Mouse (Mus musculus): Measurements from ENCODE around the gene Mapk11. TPM values are rescaled to one million over a fixed set of nuclear protein-coding genes. Genes with fewer than 3 reads are reported as not detected.

Mapk11 gene
- polyA plus RNA-seq, 1 experiment from 2014 or later: 3.6 TPM

DNA sequence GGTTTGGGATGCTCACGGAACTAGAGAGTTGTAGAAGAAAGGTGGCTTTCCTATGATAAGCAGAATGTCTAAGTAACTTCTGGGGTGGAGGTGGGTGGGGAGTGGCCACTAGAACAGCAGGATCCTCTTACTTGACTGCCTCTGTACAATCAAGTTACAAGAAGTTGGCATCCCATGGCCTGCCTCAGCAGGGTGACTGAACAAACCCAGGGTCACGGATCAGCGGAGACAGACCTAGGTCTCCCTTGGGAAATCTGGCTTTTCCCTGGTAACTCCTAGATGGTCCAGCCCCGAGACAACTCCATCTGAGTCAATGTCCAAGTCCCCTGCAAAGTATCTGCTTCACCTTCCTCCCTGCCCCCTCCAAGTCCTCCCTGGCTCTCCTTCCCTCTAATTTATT is 1.5 kb downstream of the Mapk11 start:
- Histone ChIP-seq H3K4me2 (ENCODE audit: low read depth, low read length) (no peak overlapping the region), H3K4me3 (ENCODE audit: low read length) (no peak overlapping the region), H3K9ac (ENCODE audit: low read length) (no peak overlapping the region), H3K4me1 (ENCODE audit: control insufficient read depth, insufficient read depth, low read length) (peaks cover 12% of the 10 kb centered on the region), H3K27ac (ENCODE audit: low read length) (no peak overlapping the region), H3K27me3 (ENCODE audit: control insufficient read depth, insufficient read depth, low read length) (peaks cover 50% of the 10 kb centered on the region), H3K36me3 (ENCODE audit: control insufficient read depth, insufficient read depth) (no peaks in the 10 kb centered on the region), H3K9me3 (replicated peaks; ENCODE audit: control insufficient read depth, low read length) (no peaks in the 10 kb centered on the region)
- no peak for ATAC-seq (replicated peaks; ENCODE audit: extremely low read depth, insufficient read depth, low FRiP score)
- 56% methylated on average over 4 of the region's 4 CpGs for WGBS

DNA sequence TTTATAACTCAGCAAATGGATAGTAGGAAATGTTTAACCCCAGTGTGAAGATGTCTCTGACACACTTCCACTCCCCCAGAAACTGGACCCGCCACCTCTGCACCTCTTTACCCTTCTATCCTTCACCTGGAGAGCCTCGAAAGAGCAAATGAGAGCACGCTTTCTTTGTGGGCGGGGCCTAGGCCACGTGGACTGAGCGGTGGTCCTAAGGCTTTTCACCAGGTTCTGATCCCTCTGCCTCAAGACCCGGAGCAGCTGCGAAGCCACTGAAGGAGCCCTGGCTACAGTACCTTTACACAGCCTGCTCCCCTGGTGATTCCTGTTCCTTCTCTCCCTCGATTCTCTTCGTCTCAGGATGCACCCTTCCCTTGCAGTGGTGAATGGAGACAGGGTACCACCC is 2.0 kb downstream of the Mapk11 start:
- Histone ChIP-seq H3K36me3 (ENCODE audit: control insufficient read depth, insufficient read depth) (no peaks in the 10 kb centered on the region), H3K4me3 (ENCODE audit: low read length) (no peak overlapping the region), H3K9me3 (replicated peaks; ENCODE audit: control insufficient read depth, low read length) (no peaks in the 10 kb centered on the region), H3K4me2 (ENCODE audit: low read depth, low read length) (no peak overlapping the region), H3K27me3 (ENCODE audit: control insufficient read depth, insufficient read depth, low read length) (peaks cover 54% of the 10 kb centered on the region), H3K27ac (ENCODE audit: low read length) (no peak overlapping the region), H3K4me1 (ENCODE audit: control insufficient read depth, insufficient read depth, low read length) (peaks cover 12% of the 10 kb centered on the region), H3K9ac (ENCODE audit: low read length) (no peak overlapping the region)
- no peak for ATAC-seq (replicated peaks; ENCODE audit: extremely low read depth, insufficient read depth, low FRiP score)
- 22% methylated on average over 10 of the region's 10 CpGs for WGBS

DNA sequence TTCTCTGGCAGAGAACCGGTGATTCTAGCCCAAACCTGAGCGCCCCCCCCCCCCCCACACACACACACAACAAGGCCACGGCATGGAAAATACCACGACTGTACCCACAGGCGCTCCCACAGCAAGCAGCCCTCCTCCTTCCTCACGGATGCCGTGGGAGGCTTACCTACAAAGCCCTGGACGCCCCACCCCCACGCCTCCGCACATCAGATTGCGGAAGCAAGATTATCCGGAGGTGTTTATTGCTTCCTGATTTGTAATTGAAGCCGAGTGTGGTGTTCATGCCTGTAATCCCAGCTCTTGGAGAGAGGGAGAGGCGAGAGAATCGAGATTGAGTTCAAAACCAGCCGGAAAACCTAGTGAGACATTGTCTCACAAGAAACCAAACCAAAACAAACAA is 2.4 kb downstream of the Mapk11 start:
- Histone ChIP-seq H3K27ac (ENCODE audit: low read length) (no peak overlapping the region), H3K4me3 (ENCODE audit: low read length) (peak overlapping the region; percentile 35), H3K9me3 (replicated peaks; ENCODE audit: control insufficient read depth, low read length) (no peaks in the 10 kb centered on the region), H3K9ac (ENCODE audit: low read length) (no peak overlapping the region), H3K36me3 (ENCODE audit: control insufficient read depth, insufficient read depth) (no peaks in the 10 kb centered on the region), H3K27me3 (ENCODE audit: control insufficient read depth, insufficient read depth, low read length) (peaks cover 57% of the 10 kb centered on the region), H3K4me1 (ENCODE audit: control insufficient read depth, insufficient read depth, low read length) (peaks cover 12% of the 10 kb centered on the region), H3K4me2 (ENCODE audit: low read depth, low read length) (peak overlapping the region; percentile 53)
- 11% methylated on average over 16 of the region's 16 CpGs for WGBS
- ATAC-seq (replicated peaks; ENCODE audit: extremely low read depth, insufficient read depth, low FRiP score): no peak

DNA sequence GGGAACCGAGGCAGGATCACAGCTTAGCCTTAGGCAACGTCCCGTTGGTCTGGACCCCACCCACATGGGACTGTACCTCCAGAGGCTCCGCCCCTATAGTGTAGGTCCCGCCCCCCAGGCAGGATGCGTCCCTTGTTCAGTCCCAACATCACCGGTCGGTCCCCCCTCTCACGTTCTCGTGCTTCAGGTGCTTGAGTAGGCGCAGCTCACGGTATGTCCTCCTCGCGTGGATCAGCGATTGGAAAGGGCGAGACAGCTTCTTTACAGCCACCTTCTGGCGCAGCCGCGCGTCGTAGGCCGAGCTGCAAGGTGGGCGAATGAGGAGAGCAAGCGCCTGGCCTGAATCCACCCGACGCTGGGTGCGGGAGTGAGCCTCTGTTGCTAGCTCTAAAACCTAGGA is 2.9 kb downstream of the Mapk11 start:
- Histone ChIP-seq H3K4me2 (ENCODE audit: low read depth, low read length) (peak overlapping the region; percentile 53), H3K27me3 (ENCODE audit: control insufficient read depth, insufficient read depth, low read length) (peaks cover 58% of the 10 kb centered on the region), H3K4me3 (ENCODE audit: low read length) (peak overlapping the region; percentile 35), H3K9ac (ENCODE audit: low read length) (no peak overlapping the region), H3K4me1 (ENCODE audit: control insufficient read depth, insufficient read depth, low read length) (peaks cover 12% of the 10 kb centered on the region), H3K36me3 (ENCODE audit: control insufficient read depth, insufficient read depth) (no peaks in the 10 kb centered on the region), H3K9me3 (replicated peaks; ENCODE audit: control insufficient read depth, low read length) (no peaks in the 10 kb centered on the region), H3K27ac (ENCODE audit: low read length) (no peak overlapping the region)
- WGBS: under 1% methylated on average over 27 of the region's 27 CpGs
- ATAC-seq (replicated peaks; ENCODE audit: extremely low read depth, insufficient read depth, low FRiP score): no peak

DNA sequence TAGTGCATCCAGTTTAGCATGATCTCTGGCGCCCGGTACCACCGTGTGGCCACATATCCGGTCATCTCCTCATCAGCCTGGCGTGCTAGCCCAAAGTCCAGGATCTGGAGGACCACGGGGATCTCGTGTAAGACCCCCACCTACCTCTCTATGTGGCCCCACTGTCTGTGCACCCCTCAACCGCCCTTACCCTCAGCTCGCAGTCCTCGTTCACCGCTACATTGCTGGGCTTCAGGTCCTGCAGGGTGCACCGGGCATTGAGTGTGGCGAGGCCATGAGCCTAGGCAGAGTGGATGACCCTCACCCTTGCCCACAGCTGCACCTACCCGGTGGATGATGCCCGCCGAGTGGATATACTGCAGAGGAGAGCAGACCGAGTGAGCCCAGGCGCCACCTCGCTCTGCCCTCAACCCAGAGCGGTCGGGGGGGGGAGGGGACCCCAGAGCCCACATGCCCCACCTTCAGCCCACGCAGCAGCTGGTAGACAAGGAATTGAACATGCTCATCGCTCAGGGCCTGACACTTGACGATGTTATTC is 3.5 kb downstream of the Mapk11 start:
- no peak for ATAC-seq (replicated peaks; ENCODE audit: extremely low read depth, insufficient read depth, low FRiP score)
- H3K4me1 ChIP-seq (ENCODE audit: control insufficient read depth, insufficient read depth, low read length): peaks cover 17% of the 10 kb centered on the region
- H3K36me3 ChIP-seq (ENCODE audit: control insufficient read depth, insufficient read depth): no peaks in the 10 kb centered on the region
- no peak overlapping the region for H3K4me3 ChIP-seq (ENCODE audit: low read length)
- no peak overlapping the region for H3K27ac ChIP-seq (ENCODE audit: low read length)
- no peaks in the 10 kb centered on the region for H3K9me3 ChIP-seq (replicated peaks; ENCODE audit: control insufficient read depth, low read length)
- no peak overlapping the region; the same call in 1 of the 2 replicates for H3K4me2 ChIP-seq (ENCODE audit: low read depth, low read length)
- peaks cover 64% of the 10 kb centered on the region for H3K27me3 ChIP-seq (ENCODE audit: control insufficient read depth, insufficient read depth, low read length)
- 69% methylated on average over 24 of the region's 24 CpGs for WGBS
- H3K9ac ChIP-seq (ENCODE audit: low read length): no peak overlapping the region

DNA sequence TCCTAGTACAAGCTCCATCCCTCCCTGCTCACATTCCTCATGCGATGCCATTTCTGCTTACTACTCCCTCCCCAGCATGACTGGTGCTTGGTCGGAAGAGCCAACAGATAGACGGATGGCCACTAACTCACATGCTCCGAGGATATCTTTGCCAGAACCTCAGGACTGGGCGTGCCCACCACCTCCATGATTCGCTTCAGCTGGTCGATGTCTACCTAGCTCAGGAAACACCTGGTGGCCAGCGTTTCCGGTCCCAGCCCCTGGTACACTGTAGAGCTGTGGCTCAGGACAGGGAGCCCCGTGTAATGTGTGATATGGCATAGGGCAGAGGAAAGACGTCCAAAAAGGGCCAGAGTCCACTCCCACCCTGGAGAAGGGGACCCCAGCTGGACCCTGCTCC is 4.5 kb downstream of the Mapk11 start:
- H3K36me3 ChIP-seq (ENCODE audit: control insufficient read depth, insufficient read depth): no peaks in the 10 kb centered on the region
- no peak overlapping the region for H3K27ac ChIP-seq (ENCODE audit: low read length)
- WGBS: 79% methylated on average over 11 of the region's 11 CpGs
- H3K4me1 ChIP-seq (ENCODE audit: control insufficient read depth, insufficient read depth, low read length): peaks cover 18% of the 10 kb centered on the region
- no peak overlapping the region for H3K9ac ChIP-seq (ENCODE audit: low read length)
- H3K4me3 ChIP-seq (ENCODE audit: low read length): no peak overlapping the region
- no peaks in the 10 kb centered on the region for H3K9me3 ChIP-seq (replicated peaks; ENCODE audit: control insufficient read depth, low read length)
- no peak overlapping the region for H3K4me2 ChIP-seq (ENCODE audit: low read depth, low read length)
- no peak for ATAC-seq (replicated peaks; ENCODE audit: extremely low read depth, insufficient read depth, low FRiP score)
- peaks cover 62% of the 10 kb centered on the region for H3K27me3 ChIP-seq (ENCODE audit: control insufficient read depth, insufficient read depth, low read length)

DNA sequence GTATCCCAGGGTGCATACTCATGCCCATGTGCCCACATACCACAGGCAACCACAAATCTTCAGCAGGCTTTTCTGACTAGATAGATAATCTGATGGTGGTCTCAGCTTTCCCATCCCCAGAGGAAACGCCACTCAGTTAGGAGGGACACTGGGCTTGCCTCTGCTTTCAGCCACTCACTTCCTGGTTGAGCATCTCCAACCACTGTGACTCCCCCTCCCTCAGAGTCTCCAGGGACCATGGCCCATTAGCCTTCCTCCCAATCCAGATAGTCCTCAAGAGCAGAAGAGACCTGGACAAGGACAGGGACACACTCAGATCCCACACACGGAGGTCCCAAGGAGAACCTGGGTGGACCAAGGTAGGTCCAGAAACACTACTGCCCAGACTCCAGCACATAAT is 6.3 kb downstream of the Mapk11 start:
- Histone ChIP-seq H3K27me3 (ENCODE audit: control insufficient read depth, insufficient read depth, low read length) (peaks cover 62% of the 10 kb centered on the region), H3K4me1 (ENCODE audit: control insufficient read depth, insufficient read depth, low read length) (peaks cover 17% of the 10 kb centered on the region)
- WGBS: 55% methylated on average over 2 of the region's 2 CpGs

DNA sequence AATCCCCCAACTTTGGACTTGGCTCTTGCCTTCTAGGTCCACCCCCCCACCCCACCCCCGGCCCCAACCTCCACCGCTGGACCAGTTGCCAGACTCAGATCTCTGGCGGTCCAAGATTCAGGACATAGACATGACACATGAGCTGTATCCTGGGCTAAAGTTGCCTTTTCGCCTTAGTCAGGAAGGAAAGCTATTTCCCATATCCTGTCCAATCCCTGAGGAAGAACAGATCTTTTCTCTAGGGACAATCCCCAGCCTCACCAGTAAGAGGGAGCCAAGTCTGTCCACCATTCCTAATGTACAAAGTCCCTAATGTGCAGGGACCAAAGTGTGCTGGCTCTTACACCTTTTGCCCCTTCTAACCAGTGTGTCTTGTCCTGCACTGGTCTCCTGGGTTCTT is 7.5 kb downstream of the Mapk11 start:
- Histone ChIP-seq H3K4me1 (ENCODE audit: control insufficient read depth, insufficient read depth, low read length) (peaks cover 25% of the 10 kb centered on the region), H3K9ac (ENCODE audit: low read length) (no peak overlapping the region), H3K27me3 (ENCODE audit: control insufficient read depth, insufficient read depth, low read length) (peaks cover 51% of the 10 kb centered on the region), H3K4me2 (ENCODE audit: low read depth, low read length) (no peak overlapping the region), H3K9me3 (replicated peaks; ENCODE audit: control insufficient read depth, low read length) (no peaks in the 10 kb centered on the region), H3K27ac (ENCODE audit: low read length) (no peak overlapping the region), H3K36me3 (ENCODE audit: control insufficient read depth, insufficient read depth) (no peaks in the 10 kb centered on the region), H3K4me3 (ENCODE audit: low read length) (no peak overlapping the region)
- 56% methylated on average over 4 of the region's 4 CpGs for WGBS
- ATAC-seq (replicated peaks; ENCODE audit: extremely low read depth, insufficient read depth, low FRiP score): no peak

More for the DNA sequence above, 6.3 kb downstream of the Mapk11 start:
- Histone ChIP-seq H3K36me3 (ENCODE audit: control insufficient read depth, insufficient read depth) (no peaks in the 10 kb centered on the region), H3K9ac (ENCODE audit: low read length) (no peak overlapping the region), H3K4me2 (ENCODE audit: low read depth, low read length) (no peak overlapping the region), H3K4me3 (ENCODE audit: low read length) (no peak overlapping the region), H3K27ac (ENCODE audit: low read length) (no peak overlapping the region), H3K9me3 (replicated peaks; ENCODE audit: control insufficient read depth, low read length) (no peaks in the 10 kb centered on the region)
- no peak for ATAC-seq (replicated peaks; ENCODE audit: extremely low read depth, insufficient read depth, low FRiP score)

DNA sequence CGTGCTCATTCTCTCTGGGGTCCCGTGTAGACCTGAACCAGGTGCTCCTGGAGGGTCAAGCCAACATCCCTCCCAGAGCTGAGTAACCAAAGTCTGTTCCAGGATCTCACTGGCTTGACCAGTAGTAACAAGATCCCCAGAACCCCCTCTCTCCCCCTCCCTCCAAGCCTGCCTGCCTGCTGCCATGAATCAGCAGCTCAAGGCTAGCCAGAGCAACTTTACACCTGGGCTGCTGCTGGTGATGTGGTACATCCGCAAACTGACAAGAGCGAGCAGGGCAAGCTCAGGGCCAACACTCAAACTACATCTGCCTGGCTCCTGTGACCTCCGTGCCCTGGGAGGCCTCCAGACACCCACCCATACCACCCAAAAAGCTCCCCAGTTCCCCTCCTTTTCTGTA is 8.0 kb downstream of the Mapk11 start:
- no peak for ATAC-seq (replicated peaks; ENCODE audit: extremely low read depth, insufficient read depth, low FRiP score)
- no peak overlapping the region for H3K9ac ChIP-seq (ENCODE audit: low read length)
- peaks cover 48% of the 10 kb centered on the region for H3K27me3 ChIP-seq (ENCODE audit: control insufficient read depth, insufficient read depth, low read length)
- H3K4me1 ChIP-seq (ENCODE audit: control insufficient read depth, insufficient read depth, low read length): peaks cover 20% of the 10 kb centered on the region
- H3K4me2 ChIP-seq (ENCODE audit: low read depth, low read length): no peak overlapping the region
- no peak overlapping the region for H3K4me3 ChIP-seq (ENCODE audit: low read length)
- WGBS: 27% methylated on average over 5 of the region's 5 CpGs
- no peaks in the 10 kb centered on the region for H3K36me3 ChIP-seq (ENCODE audit: control insufficient read depth, insufficient read depth)
- no peaks in the 10 kb centered on the region for H3K9me3 ChIP-seq (replicated peaks; ENCODE audit: control insufficient read depth, low read length)
- H3K27ac ChIP-seq (ENCODE audit: low read length): no peak overlapping the region
